Mouse (Mus musculus) lung, adult 2 months (tissue): ENCODE data around the gene Lgals7. TPM values are rescaled to one million over a fixed set of nuclear protein-coding genes. Genes with fewer than 3 reads are reported as not detected.
A peak's percentile ranks its signal among the peaks of the same experiment; 100 is the strongest.
"Not testable (repeated sequence)": the region's sequence is repeated elsewhere in the genome, so short reads cannot be mapped to it uniquely, and the experiment has no call there.

Experiments
- DNase-seq: peaks from one replicate; pipeline ENCODE4 v3.0.0; 2022
- H3K4me1 ChIP-seq: fragments of 200-500 bp; 2 replicates; pipeline ENCODE4 v1.6.1; 2011; ENCODE audit warnings: low read length; ENCODE audit not compliant: control insufficient read depth, insufficient read depth
- H3K4me3 ChIP-seq: fragments of 200-500 bp; replicated peaks from 2 replicates; pipeline ENCODE3; 2011; ENCODE audit warnings: low read depth, mild to moderate bottlenecking, control low read depth, low read length; ENCODE audit errors: extremely low read depth
- CTCF ChIP-seq: fragments of 200-500 bp; IDR thresholded peaks from 2 replicates; pipeline ENCODE4 v1.5.1; 2011; ENCODE audit warnings: mild to moderate bottlenecking, low read length, control low read depth; ENCODE audit not compliant: insufficient read depth
- POLR2A ChIP-seq: fragments of 200-500 bp; IDR thresholded peaks from 2 replicates; pipeline ENCODE4 v1.6.1; 2011; ENCODE audit warnings: low read depth, mild to moderate bottlenecking, control low read depth, low read length, borderline replicate concordance; ENCODE audit errors: extremely low read depth
- WGBS: fragments of 180-500 bp; shearing (Covaris S2); methylation state at CpG from one replicate; pipeline ENCODE4 v1.1.7; 2018; 5-methylcytosine and 5-hydroxymethylcytosine counted together
- polyA plus RNA-seq: library from polyadenylated mRNA; depleted of rRNA; stranded (reverse); fragments of >200 nt; gene quantifications from 2 replicates; pipeline ENCODE4 v1.2.3, GENCODE M21; 2012

The Lgals7 gene
- polyA plus RNA-seq, 1 experiment, result 314 TPM

DNA sequence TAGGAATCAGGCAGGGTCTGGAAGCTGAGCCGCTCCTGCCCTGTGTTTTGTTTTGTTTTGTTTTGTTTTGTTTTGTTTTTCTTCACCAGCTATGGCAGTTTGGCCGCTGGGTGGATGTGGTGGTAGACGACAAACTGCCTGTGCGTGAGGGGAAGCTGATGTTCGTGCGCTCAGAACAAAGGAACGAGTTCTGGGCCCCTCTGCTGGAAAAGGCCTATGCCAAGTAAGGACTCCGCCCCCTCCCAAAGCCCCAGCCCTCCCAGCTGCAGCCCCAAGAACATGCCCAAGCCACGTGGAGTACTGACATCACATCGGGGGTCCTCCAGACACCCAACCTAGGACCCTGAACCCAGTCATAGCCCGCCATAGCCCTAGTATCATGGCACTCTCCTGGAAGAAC is 19.4 kb downstream of the Lgals7 start:
- Histone ChIP-seq H3K4me1 (no peaks in the 10 kb centered on the region), H3K4me3 (no peak overlapping the region)
- TF ChIP-seq POLR2A (no peak), CTCF (no peak)
- DNase-seq, result no peak
- WGBS, result 67% methylated on average over 11 of the region's 11 CpGs

DNA sequence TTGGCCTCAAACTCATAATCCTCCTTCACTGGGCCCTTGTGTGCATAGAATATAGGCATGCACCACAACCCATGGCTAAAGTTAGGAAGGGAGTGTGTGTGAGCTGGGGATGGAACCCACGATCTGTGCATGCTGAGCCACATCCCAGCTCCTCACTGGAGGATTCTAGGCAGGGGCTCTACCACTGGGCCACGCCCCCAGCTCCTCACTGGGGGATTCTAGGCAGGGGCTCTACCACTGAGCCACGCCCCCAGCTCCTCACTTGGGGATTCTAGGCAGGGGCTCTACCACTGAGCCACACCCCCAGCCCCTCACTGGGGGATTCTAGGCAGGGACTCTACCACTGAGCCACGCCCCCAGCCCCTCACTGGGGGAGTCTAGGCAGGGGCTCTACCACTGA is 20.1 kb downstream of the Lgals7 start:
- DNase-seq, H3K4me3 ChIP-seq, H3K4me1 ChIP-seq: not testable (repeated sequence)
- WGBS, result 91% methylated on average over 4 of the region's 4 CpGs

- Histone ChIP-seq H3K4me1 (0 out of 2 replicates have a peak, but pooled peaks cover 2% of the 10 kb centered on the region), H3K4me3 (no peak overlapping the region)
- no peak for DNase-seq
- TF ChIP-seq POLR2A, result no peak
- TF ChIP-seq CTCF, result no peak
- 28% methylated on average over 14 of the region's 14 CpGs for WGBS
Measured at GRCm38 (mm10) chr7:28886486-28886885, 22.8 kb downstream of the Lgals7 start.

DNA sequence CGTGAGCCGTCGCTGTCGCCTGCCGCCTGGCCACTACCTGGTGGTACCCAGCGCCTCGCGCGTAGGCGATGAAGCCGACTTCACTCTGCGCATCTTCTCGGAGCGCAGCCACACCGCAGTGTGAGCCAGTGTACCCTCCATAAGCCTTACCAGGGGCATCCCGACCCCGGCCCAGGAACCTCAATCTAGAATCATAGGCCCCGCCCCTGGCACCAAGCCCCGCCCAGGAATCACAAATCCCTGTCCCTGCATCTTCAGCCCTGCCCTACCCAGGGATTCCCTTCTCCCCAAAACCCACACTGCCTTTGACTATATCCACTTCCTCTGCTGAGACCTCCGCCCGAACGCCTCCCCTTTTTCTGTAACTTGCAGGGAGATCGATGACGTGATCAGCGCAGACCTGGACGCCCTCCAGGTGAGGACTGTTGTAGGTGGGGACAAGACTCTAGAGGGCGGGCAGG is 25.1 kb downstream of the Lgals7 start:
- 7% methylated on average over 27 of the region's 27 CpGs for WGBS
- Histone ChIP-seq H3K4me1 (0 out of 2 replicates have a peak, but pooled peaks cover 2% of the 10 kb centered on the region), H3K4me3 (no peak overlapping the region)
- TF ChIP-seq CTCF, result no peak
- no peak for DNase-seq

DNA sequence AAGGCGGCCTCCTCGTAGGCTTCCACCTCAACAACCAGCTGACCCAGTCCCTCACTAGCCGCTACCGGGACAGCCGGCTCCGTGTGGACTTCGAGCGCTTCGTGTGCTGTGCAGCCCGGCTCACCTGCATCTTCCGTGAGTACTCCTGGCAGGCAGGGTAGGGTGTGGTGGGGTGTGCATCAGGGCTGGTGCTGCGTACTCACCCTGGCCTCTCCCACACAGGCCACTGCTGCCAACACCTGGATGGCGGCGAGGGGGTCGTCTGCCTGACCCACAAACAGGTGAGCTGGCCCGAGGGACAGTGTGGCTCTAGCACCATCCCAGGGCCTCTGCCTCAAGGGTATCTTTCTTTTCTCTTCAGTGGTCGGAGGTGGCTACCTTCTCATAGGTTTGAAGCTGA is 28.9 kb downstream of the Lgals7 start:
- no peak for DNase-seq
- H3K4me1 ChIP-seq, result 0 out of 2 replicates have a peak, but pooled peaks cover 2% of the 10 kb centered on the region
- TF ChIP-seq CTCF, result no peak
- no peak for TF ChIP-seq POLR2A
- H3K4me3 ChIP-seq, result no peak overlapping the region
- WGBS, result 90% methylated on average over 17 of the region's 17 CpGs

DNA sequence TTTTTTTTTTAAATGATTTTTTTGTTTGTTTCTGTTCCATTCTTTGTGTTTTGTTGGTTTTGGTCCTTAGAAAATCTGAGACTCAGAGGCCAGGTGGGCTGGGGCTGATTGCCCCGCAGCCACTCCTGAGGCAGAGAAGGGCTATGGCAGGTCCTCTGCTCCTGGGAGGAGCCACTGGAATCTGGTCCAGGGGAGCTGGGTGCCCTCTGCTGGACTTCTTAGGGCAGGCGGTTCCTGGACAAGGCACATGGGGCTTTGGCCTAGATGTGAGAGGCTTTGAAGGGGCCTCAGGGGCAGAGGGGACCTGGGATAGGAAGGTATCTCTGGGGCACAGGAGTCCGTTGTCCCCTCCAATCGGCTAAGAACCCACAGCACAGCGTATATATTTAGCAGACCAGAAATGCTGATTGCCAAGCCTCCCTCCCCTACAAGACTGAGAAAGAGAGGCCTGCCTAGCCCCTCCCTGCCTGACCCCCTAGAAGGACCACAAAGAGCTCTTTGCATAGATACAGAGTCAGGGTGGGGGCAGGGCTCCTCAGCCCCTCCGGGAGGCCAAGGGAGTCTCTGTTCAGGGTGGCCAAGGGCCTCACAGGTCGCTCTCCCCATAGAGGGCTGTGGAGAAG is 30.1 kb downstream of the Lgals7 start:
- no peaks in the 10 kb centered on the region for H3K4me1 ChIP-seq
- no peak for DNase-seq
- H3K4me3 ChIP-seq, result no peak overlapping the region
- WGBS, result 50% methylated on average over 7 of the region's 7 CpGs
- TF ChIP-seq CTCF, result peak; percentile 39; the same call in 1 of the 2 replicates
- no peak for TF ChIP-seq POLR2A

- no peaks in the 10 kb centered on the region for H3K4me1 ChIP-seq
- DNase-seq, result no peak
- WGBS, result 58% methylated on average over 5 of the region's 5 CpGs
- TF ChIP-seq POLR2A (no peak), CTCF (no peak)
- H3K4me3 ChIP-seq, result no peak overlapping the region
Measured at GRCm38 (mm10) chr7:28894942-28895341, 31.3 kb downstream of the Lgals7 start.

DNA sequence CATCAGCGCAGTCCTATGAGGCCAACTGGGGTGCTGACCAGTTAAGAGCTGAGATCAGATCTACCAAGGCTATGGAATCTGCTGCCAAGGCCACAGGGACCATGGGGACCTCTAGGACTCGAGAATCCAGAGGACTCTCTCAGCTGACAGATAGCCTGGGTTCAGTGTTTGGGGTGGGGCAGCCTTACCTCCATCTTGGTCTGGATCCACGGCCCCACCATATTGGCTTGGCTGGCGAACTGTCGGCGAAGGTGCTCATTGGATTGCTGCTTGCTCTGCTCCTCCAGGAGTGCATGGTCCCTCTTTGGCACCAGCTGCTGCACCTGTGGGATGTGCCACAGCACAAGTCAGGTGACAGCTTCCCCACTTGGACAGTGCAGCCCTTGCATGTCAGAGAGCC is 34.0 kb downstream of the Lgals7 start:
- WGBS, result 89% methylated on average over 6 of the region's 6 CpGs
- TF ChIP-seq CTCF, result no peak
- no peak for TF ChIP-seq POLR2A
- no peaks in the 10 kb centered on the region for H3K4me1 ChIP-seq
- no peak overlapping the region for H3K4me3 ChIP-seq
- no peak for DNase-seq

GRCm38 (mm10) chr7:28899972-28900371 is 36.3 kb downstream of the Lgals7 start:
- TF ChIP-seq POLR2A (no peak), CTCF (no peak)
- Histone ChIP-seq H3K4me3 (no peak overlapping the region), H3K4me1 (no peaks in the 10 kb centered on the region)
- 72% methylated on average over 4 of the region's 4 CpGs for WGBS
- no peak for DNase-seq

- TF ChIP-seq CTCF (no peak), POLR2A (no peak)
- Histone ChIP-seq H3K4me3 (no peak overlapping the region), H3K4me1 (no peaks in the 10 kb centered on the region)
- DNase-seq, result no peak
- WGBS, result 83% methylated on average over 13 of the region's 13 CpGs
Measured at GRCm38 (mm10) chr7:28901311-28902125, 37.9 kb downstream of the Lgals7 start.
